Mouse (Mus musculus): ENCODE data around the gene Tspan12.
"Not testable (repeated sequence)": the region's sequence is repeated elsewhere in the genome, so short reads cannot be mapped to it uniquely, and the experiment has no call there.

Gene Tspan12

DNA sequence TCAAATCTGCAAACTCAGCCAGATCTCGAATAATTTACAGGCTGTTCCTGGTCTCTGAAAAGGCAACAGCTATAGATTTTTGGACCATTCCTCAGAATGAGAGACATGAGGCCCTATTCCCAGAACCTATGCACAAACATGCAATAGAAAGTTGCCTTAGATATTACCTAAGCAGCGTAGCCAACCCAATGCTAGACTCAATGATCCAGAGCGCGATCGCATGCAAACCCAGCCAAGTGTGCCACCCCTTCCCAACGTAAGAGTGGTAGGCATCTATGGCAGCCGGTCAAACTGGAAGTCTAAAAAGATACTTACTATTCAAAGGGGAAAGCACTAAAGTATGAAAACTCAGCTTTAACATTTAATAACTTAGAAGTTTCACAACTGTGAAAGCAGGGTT lies 28.6 kb downstream of the Tspan12 start:
- DNase-seq = no peak

DNA sequence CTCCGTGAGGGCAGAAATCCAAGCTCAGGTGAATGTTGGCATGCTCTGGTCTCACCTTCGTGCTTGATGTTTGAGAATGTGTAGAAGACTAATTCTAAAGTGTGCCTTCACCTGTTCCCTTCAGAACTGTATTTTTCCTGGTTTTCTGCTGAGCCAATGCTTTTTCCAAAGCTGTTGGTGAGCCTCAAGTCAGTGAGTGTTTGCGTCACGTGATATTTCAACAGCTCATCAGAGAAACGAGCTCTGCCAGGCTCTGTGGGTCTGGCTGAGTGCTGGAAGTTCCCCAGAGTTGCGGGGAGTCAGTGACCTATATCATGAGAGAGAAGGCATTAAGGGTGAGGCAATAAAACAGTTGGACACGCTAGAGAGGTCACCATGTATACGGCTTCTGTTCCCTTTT lies 29.0 kb downstream of the Tspan12 start:
- DNase-seq = no peak

DNA sequence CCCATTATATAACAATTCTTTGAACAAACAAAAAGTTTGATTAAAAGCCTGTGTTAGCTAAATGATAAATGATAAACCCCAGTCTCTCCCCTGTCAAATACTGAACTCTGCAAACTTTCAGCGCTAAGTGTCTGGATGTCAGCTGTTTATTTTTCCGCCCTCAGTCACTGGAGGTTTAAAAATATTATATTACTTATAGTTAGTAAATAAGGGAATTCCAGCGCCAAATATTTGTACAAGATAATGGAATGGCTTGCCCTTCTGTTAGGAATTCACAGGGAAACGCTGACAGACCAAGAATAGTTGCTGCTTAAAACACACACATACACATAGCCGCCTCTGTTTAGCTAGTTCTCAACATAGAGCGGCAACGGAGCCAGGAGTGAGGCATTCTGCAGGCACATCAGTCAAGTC lies 29.6 kb downstream of the Tspan12 start:
- no peak for DNase-seq

DNA sequence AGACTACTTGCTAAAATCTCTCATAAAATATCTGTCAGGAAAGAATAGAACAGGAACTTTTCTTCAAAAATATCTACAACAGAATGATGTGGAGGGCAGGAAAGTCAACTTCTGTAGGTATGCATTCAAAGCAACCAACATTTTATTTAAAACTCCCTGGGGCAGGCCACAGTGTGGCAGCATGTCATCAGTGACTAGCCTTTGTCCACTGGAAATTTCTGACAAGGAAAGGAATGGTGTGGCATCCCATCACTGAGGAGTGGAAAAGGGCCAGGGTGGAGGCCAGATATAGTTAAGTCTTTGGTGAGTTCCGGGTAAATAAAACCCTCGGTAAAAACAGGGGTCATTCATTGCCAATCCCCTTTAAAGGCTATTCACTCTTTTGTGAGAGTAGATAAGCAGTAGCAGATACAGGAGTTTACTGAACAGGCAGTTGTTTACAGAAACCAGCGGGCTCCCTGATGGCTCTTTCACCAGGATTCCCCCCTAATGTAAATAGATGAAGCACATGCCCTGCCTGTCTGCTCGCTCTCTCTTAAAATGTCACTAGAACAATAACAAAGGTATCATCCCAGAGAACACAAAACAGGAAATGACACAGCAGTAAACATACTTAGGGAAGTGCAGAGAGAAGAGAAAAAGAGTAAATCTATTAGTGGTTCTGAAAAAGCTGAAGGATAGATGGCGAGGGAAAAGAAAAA lies 34.1 kb downstream of the Tspan12 start:
- no peak for DNase-seq

DNA sequence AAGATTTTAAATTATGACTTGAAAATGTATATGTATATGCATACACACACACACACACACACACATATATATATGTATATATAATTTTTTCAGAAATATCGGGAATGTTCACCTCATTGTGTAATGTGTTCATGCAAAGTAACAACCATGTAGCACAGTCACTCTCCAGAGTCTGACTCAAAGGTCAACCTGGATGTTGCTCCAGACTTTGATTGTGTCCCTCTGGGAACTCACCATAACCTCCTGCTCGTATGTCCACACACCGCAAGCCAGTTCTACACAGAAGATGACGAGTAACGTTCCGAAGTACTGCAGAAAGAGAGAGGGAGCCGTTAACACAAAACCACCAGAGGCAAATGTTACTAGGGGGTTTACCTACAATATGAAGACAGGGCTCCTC lies 46.3 kb downstream of the Tspan12 start:
- DNase-seq = no peak

DNA sequence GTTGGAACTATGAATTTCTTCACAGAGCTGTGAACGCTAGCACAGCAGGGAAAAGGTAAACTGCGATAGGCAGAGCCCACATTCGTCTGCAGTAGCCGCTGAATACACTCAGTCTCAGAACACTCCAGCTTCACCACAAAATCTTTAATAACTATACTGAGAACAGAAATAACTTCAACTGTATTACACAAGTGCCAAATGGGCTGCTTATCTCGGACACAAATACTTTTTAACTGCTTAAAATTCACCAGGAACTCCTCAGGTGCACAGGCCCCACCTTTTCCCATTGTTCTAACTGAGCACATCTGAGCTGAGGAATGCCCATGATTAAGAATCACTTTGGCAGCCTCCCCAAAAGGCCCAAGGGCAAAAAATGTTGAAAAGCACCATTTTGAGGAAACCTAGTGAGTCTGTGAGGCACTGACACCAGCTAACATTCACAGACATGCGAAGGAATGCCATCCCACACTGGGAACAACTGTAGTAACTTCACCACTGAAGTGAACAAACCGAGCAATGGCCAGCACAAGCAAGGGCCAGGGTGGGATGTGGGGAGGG lies 47.2 kb downstream of the Tspan12 start:
- no peak for DNase-seq

DNA sequence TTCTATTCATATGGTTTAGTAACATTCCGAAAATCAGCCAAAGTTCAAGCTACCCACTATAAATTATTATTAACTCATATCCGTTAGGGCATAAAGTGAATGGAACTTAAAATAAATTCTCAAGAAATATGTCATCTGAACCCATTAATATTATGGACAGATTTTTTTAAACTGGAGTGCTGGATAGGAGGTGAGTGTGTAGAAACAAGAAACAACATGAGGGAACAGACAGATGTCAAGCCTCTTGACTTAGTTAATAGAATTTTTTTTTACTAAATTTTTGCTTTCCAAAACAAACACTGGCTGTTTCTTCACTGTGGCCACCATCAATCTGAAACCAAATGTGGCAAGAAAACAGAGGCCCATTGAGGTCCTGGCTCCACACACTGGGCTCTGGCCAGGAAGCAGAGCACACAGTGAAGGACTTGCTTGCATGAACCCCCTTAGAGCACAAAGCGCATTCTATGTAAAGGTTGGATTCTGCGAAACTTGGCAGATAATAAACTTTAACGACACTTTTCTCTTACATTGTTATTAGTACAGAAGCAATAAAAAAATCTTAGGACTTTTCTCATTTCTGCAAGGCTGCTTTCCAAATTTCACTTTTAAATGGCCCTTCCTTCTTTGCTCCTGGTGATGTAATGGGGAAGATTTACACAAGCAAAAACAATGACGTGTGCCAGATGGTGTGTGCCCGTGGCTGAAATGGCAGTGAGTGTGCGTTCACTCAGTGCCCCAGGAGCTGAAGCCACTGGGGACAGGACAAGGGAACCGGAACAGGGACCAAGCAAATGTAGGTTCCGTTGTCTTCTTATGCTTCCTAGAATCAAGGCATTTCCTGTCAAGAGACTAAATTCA lies 48.6 kb downstream of the Tspan12 start:
- DNase-seq = no peak

DNA sequence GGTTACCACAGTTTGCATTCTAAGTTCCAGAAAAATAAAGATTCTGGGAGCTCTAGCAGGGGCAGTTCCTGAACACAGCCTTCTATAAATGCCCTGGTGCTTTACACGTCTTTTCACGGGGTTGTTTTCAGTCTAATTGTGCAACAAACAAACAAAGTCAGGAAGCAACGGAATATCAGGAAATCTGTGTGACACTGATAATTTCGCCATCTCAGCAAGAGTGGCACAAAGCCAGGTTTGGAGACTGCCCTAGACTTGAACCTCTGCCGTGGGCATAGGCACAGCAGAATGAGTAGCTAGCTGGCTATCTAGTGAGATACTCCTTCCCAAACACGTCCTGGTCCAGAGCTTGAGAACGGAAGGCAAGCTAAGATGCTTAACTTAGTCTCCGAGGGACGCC lies 53.7 kb downstream of the Tspan12 start:
- no peak for DNase-seq

DNA sequence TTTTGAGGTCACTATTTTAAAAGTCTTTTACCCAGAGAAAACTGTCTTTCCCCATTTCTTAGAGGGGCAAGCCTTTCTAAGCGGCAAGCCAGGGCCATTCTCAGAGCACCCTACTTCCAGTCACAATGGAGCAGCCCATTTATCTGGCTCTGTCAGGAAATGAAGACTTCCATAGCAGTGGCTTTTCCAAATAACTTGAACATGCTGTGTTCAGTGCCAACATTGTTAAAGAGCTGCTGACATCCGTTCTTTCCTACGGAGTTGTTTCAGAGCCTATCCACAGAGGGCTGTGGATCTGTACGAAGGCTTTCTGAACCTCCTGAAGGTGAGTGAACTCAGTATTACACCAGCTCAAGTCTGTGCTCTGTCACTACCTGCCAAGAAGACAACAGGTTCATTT lies 55.2 kb downstream of the Tspan12 start:
- DNase-seq = no peak

DNA sequence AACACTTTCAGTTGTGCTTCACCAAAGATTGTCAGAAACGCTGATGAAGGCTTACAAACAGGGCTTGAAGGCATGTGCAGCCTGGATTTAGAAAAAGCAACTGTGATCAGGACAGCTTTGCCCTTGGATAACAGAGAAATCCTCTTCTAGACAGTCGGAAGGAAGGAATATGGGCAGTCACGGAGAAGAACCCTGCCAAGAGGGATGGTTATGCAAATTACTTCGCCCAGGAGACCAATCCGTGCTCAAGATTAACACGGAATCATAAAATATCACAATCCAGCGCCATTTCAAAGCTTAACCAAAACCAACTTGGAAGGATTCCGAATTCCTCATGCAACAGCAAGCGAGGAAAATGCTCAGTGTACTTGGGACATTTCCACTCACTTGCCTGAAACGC lies 55.9 kb downstream of the Tspan12 start:
- no peak for DNase-seq

DNA sequence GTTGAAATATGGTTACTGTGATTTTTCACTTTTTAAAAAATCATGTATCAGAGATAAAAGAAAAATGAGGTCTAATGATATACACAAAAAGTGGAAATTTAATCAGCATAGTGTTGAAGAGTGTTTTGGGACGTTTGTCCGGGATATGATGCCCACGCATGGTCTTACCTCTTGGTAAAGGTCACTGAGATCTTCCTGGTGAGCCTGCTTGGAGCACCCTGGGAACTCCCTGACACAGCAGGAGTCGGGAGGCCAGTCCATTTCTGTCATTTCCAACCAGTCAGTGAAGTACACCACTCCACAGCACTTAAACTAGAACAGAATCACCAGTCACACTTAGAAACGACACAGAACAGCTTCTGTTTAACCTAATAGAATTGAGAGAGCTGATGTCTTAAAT lies 56.9 kb downstream of the Tspan12 start:
- no peak for DNase-seq

DNA sequence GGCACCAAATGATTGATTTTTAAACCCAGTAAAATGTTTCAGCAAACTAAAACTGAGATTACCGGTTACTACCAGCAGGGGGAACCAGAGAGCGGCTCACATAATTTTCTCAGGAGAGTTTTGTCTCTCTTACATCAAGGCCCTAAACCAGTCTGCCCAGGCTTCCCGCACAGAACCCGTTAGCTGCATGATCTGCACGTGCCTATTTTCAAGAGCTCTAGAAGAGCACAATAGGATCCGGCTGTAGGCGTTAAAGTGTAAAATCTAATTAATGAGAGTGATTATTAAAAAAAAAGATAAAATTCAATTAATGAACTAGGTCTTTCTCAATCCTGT lies 57.3 kb downstream of the Tspan12 start:
- peak; percentile 27 for DNase-seq

DNA sequence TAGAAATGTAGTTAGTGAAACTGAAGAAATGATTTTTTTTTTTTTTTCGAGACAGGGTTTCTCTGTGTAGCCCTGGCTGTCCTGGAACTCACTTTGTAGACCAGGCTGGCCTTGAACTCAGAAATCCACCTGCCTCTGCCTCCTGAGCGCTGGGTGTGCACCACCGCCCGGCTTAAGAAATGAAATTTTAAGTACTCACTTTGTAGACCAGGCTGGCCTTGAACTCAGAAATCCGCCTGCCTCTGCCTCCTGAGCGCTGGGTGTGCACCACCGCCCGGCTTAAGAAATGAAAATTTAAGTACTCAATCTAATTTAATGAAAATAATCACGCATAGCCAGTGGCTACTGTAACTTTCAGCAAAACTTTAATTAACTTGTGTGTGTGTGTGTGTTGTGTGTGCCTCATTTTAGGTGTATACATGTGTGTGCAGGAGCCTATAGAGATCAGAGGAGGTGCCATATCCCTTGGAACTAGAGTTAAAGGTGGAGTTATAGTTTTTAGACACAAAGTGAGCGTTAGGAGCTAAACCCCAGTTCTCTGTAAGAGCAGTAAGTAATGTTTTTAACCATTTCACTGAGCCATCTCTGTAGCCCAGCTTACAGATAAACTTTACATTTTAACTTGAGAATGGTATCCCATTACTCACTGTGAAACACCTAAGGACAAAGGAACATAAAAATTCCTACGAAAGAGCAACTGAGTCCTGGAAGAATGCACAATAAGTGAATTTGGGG lies 57.8 kb downstream of the Tspan12 start:
- DNase-seq = no peak

DNA sequence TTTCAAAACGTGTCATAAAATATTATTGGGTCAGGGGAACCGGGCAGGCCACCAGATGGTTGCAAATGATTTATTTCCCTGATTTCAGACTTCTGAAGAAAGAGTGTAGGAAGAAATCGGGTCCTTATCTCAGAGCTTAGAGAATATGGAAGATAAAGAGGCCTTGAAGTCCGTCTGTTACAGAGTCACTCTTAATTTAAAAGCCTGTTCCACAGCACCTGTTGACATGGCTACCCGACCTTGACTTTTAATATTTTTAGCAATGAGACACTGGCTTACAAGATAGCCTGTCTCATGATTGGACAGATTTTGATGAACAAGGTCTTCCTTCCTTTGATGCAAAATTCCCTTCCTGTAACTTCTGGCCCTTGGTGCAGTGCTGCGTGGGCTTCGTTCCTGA lies 61.0 kb downstream of the Tspan12 start:
- DNase-seq = no peak

DNA sequence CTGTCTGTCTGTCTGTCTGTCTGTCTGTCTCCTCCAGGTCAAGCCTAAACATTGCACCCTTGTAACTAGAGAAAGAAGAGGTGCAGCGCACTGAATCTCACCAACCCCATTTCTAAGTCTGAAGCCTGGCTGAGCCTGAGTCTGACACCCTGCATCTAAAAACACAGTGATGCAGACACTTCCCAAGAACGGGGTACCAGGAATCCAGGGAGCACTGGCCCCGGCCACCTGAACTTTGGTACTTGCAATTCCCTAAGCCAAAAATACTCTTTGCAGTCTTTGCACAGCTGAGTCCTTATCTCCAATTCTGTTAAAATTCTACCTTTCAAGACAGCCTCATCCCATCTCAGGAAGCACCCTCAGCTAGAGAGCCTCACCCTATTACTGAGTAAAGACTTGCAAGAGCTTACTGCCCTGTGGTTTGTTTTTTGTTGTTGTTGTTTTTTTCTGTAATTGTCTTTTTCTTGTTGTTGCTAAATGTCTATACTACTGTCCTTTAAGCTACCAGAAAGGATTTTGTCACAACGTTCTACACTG lies 61.7 kb downstream of the Tspan12 start:
- no peak for DNase-seq

DNA sequence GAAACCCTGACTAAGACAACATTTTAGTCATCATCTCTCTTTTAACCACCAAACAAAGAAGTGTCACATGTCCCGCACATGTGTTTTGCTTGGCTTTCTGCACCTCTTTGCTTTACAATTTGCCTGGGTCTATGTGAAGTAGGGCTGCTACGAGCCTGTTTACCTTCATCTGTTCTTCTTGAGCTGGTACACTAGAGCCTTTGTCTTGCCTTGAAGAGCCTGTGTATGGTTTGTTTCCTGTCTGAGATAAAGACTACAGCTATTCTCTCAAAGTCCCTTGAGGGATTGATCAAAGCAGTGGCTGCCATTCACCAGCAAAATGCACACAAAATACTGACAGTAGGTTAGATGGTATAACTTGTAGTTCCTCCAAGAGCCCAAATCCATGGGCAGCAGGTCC lies 62.3 kb downstream of the Tspan12 start:
- no peak for DNase-seq

DNA sequence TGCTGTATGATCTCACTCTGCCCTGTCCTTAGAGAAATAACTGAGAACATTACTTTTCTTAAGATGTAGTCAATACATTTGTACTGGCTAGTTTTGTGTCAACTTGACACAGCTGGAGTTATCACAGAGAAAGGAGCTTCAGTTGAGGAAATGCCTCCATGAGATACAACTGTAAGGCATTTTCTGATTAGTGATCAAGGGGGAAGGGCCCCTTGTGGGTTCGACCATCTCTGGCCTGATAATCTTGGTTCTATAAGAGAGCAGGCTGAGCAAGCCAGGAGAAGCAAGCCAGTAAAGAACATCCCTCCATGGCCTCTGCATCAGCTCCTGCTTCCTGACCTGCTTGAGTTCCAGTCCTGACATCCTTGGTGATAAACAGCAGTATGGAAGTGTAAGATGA lies 62.7 kb downstream of the Tspan12 start:
- DNase-seq = not testable (repeated sequence)

DNA sequence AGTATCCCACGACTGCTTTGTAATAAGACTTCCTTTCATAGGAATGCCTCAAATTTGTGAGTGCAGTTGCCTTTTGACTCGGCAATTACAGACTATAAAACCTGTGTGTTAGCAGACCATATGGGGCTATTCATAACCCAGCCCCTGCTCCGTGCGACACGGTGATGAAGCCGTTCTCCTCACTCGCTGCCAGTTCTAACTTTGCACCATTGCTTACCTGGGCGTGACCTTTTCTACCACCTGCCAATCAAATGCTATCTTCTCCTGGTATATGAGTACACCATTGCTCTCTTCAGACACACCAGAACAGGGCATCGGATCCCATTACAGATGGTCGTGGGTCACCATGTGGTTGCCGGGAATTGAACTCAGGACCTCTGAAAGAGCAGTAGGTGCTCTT lies 64.6 kb downstream of the Tspan12 start:
- DNase-seq = no peak

DNA sequence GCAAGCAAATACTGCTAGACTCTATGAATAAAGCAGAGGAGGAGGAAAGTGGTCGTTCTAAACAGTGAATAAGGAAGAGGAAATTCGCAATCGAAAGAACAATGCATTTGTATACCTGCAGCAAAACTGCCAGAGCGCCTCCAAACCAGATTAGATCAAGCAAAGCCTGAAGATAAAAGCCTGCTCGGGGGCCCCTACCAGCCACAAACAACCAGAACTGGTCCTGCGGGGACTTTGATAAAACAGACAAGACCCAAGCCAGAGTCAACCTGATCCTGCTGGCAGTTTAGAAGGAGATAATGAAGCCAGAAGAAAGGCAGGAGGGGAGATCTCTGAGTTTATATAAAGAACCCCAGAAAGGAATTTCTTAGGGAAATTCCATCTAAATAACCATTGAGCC lies 65.0 kb downstream of the Tspan12 start:
- no peak for DNase-seq

DNA sequence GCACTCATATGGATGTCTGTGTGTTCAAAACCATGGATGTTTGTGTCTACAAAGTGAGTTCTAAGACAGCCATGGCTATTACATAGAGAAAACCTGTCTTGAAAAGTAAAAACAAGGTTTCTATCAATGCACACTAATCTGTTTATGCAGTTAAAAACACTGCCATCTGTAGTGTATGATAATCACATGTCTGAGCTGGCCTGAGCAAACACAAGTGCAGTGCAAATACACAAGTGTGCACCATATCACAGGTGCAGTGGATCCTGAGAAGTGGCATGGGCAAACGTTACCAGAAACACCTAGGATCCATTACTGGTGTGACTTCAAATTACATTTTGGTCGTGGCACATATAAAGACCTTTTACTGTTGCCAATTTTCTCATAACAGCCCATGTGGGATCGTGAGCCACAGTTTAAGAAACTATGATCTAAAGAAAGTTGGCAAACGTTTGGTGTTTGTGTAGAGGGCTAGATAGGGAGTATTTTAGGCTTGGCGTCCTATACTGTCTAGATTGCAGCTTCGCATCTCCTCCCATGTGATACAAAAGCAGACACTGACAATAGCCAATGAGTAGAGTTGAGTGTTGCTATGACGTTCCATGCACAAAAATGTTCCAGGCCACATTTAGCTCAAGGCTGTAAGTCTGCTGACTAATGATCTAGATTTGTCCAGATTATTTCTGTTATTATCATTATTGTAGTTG lies 78.0 kb downstream of the Tspan12 start:
- DNase-seq = no peak

DNA sequence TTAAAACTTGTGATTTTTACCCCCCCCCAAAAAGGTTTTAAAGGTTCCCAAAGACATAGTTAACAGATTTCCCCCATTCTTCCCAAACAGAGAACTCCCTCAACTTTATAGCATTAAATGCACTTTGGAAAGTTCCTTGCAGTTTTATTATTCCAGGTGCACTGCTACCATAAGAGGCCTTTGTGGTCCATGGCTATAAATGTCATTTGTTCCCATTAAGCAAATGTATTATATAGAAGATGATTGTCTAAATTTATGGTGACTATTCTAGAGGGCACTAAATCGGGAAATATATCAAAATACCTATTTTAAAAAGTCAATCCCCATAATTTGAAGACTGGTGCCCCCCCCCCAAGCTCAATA lies 82.9 kb downstream of the Tspan12 start:
- DNase-seq = no peak

DNA sequence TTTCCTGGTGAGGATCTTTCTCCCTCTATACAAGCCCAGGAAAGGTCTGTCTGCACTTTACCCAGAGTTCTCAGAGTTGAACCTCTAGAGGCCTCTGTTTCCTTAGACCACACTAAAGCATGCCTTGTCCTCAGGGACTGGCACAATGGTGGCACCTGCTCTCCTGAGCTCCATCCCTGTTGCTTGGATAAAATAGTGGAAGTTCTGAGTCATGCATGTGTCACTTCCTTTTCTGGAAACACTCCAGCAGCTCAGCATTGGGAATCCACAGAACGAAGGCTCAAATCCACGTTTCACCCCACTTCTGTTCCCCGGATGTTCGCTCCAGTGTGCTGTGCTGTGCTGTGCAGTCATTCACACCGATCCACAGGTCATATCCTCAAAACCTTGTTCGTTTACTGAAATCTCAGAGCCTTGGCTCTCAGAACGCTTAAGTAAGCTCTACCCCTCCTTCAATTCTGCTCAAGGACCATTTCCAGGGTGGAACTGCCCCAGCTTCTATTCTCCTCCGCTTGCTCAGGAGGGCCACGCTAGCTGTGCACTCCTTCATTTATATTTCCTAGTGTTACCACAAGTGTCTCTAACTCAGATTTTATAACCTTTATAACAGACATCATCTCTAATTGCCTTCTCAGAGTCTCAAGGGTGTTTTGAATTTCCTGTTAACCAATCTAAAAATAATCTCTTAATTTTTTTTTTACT lies 83.4 kb downstream of the Tspan12 start:
- no peak for DNase-seq

Measured in thymus, postnatal 25 days (tissue).